Mouse (Mus musculus) megakaryocyte progenitor cell, adult 5-6 weeks (primary cell): Measurements from ENCODE around the gene Alox12b. TPM values are rescaled to one million over a fixed set of nuclear protein-coding genes. Genes with fewer than 3 reads are reported as not detected.

Experiments
- ATAC-seq: replicated peaks from 2 replicates; pipeline ENCODE4 v1.8.0; 2016; ENCODE audit warnings: mild to moderate bottlenecking, moderate TSS enrichment, inconsistent platforms; ENCODE audit not compliant: poor library complexity
- total RNA-seq, 2 experiments: library from RNA; stranded (forward) in 1 of 2; stranded (reverse) in 1 of 2; fragments of 157-497, 149-512 nt in 1 of 2; fragments of 200-1000 nt in 1 of 2; gene quantifications; 2 replicates each; pipeline versions ENCODE4 v1.2.3 to v1.2.4; 2015 to 2017

Alox12b gene
- total RNA-seq, 2 experiments from 2014 or later: not detected

GRCm38 (mm10) chr11:69171626-69172025 lies 14.8 kb downstream of the Alox12b start:
- peak; percentile 54; the same call in 1 of the 2 replicates for ATAC-seq

- no peak for ATAC-seq
Observed at GRCm38 (mm10) chr11:69172606-69173005, 15.8 kb downstream of the Alox12b start.

DNA sequence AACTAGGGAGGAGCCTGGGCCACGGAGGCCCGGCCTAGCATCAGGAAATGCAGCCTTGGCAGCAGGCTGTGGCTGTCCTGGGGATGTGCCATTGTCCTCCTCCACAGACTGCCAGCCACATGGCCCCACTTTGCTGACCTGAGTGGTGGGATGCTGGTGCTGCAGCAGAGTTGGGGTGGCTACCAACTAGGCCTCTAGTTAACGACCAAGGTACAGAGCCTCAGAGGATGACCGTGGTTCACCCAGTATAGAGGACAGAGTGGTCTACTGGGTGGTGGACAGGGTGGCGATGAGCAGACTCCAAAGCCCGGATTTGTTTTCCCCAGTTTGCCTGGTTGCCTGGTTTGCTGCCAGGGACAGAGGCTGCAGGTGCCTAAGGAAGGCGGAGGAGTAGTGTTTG lies 17.9 kb downstream of the Alox12b start:
- ATAC-seq: no peak

DNA sequence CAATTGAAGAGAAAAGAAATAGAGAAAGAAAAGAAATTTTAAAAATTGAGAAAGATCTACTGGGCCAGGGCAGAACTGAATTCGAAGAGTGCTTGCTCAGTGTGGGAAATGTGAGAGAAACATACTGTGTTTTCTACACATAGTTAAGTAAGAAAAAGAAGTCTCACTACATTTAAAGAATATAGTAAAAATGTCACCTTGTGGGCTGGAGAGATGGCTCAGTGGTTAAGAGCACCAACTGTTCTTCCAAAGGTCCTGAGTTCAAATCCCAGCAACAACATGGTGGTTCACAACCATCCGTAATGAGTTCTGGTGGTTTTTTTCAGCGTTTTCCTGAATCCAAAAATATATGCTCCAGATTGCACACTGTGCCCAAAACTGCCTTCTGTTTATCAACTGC lies 21.7 kb downstream of the Alox12b start:
- no peak for ATAC-seq

- no peak for ATAC-seq
Observed at GRCm38 (mm10) chr11:69179512-69179911, 22.7 kb downstream of the Alox12b start.

GRCm38 (mm10) chr11:69180120-69180519 lies 23.3 kb downstream of the Alox12b start:
- ATAC-seq: no peak

GRCm38 (mm10) chr11:69185031-69185430 lies 28.2 kb downstream of the Alox12b start:
- no peak for ATAC-seq

DNA sequence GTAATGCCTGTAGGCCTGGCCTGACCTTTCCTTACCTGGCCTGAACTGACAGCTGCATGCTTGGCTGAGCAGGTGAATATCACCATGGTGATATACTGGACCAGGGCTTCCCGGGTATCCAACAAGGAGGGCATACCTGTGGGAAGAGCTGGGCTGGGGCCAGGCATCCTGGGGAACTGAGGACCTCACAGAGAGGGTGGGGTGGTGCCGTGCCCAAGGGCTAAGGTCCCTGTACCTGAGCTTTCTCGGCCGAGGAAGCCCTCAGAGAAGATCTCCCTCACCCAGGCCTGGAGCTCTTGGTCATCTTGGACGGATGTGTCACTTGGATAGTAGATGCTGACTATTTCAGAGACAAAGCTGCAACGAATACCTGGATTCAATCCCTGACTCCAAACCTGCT lies 29.1 kb downstream of the Alox12b start:
- no peak for ATAC-seq

DNA sequence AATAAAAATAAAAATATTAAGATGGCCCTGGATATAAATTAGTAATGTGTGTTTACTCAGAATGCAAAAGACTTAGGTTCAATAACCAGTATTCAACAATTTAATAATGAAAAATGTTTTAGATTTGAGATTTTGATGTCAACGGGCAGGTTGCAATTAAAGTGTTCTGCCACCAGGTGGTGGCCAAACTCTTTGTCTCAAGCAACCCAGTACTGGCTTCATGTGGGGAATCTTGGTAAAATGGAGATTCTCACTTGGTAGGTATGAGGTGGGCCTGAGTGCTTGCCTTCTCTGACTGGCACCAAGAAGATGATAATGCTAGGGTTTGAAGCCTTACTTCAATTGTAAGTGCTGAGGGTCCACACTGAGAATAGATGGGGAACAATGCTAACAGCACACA lies 36.1 kb downstream of the Alox12b start:
- peak; percentile 64; the same call in 1 of the 2 replicates for ATAC-seq

DNA sequence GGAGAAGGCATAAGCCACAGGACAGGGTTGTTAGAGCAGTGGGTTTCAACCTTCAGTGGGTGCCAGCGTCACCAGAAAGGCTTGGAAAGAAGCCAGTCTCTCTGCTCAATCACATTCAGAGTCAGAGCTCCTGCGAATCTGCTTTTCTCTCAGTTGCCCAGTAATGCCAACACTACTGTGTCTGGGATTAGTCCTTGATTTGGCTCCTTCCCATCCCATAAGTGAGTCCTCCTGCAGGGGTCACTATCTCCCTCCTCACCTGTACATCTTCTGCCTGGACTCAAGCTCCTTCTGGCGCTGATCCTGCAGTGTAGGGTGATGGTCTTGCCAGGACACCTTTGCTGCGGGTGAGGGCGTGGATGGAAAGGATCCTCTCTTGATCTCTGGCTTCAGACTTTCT lies 40.0 kb downstream of the Alox12b start:
- ATAC-seq: no peak

GRCm38 (mm10) chr11:69197194-69197593 lies 40.4 kb downstream of the Alox12b start:
- ATAC-seq: no peak

DNA sequence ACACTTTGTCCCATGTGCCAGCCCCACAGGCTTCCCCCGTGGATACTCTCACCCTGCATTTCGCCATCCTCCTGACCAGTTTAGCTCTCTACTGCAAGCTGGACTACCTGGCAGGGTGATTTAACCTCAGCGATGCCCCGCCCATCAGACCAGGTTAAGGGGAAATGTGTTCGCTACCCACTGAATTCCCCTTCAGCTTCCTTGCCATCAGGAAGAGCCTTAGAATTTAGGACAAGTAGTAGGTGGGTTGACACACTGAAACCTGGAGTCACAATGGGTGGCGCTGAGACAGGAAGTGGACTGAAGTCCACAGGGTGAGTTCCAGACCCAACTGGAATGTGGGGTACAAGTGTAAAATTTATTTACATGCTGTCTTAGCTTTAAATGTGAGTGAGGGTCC lies 41.0 kb downstream of the Alox12b start, which contains the start of gene Alox8:
Gene Alox8, minus strand, starts transcription at position 101 of the 400 bp plus-strand sequence.
- no peak for ATAC-seq

DNA sequence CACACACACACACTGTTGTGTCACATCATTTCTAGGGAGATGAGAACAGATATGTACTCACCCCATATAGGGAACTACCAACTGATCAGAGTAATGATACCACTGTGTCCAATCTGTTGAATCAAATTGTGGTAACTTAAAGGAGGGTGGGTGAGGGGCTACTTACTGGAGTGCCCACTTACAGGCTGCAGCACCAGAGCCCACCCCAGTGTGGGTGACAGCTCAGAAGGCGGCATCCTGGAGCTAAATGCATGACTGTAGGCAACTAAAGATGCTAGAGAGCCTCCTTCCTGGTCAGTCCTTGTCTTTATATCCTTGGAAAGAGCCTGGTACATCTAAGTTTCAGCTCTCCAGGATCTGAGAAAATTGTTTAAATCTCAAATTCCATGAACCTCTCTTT lies 42.5 kb downstream of the Alox12b start:
- ATAC-seq: no peak

- no peak for ATAC-seq
Observed at GRCm38 (mm10) chr11:69200231-69200630, 43.4 kb downstream of the Alox12b start.

- peak; percentile 68 for ATAC-seq
Observed at GRCm38 (mm10) chr11:69202469-69203230, 45.9 kb downstream of the Alox12b start.

- no peak for ATAC-seq
Observed at GRCm38 (mm10) chr11:69211431-69211830, 54.6 kb downstream of the Alox12b start.

- ATAC-seq: no peak
Observed at GRCm38 (mm10) chr11:69217411-69217810, 60.6 kb downstream of the Alox12b start.

DNA sequence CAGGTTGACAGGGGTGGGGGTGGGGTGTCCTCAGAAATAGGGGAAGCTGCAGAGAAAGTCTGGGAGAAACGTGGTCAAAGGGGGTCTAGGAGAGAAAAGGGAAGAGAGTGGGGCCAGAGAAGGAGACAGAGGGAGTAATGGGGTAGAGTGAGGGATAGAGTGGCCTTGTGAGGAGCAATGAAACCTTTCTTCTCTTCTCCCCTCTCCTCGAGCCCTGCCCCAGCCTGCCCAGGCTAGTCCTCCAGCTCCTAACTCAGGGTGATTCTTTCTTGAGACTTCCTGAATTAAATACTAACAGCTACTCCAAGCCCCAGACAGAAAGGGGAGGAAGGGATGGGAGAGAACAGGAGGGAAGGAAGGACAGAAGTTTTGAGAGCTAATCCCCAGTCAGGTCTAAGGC lies 61.9 kb downstream of the Alox12b start:
- ATAC-seq: no peak

Other genes starting within 250 kb of the Alox12b start
- gene Odf4, start 229.9 kb upstream of the Alox12b start, total RNA-seq (2015): not detected in 2 replicates
- gene Odf4, start 229.9 kb upstream of the Alox12b start, total RNA-seq (2017): not detected in 2 replicates
- not detected in 2 replicates for gene Arhgef15, start 199.5 kb upstream of the Alox12b start, total RNA-seq (2015)
- gene Arhgef15, start 199.5 kb upstream of the Alox12b start, total RNA-seq (2017): 0.04 and 0.98 TPM in 2 replicates
- gene Slc25a35, start 188.9 kb upstream of the Alox12b start, total RNA-seq (2015): 2.2 and 2.8 TPM in 2 replicates
- gene Slc25a35, start 188.9 kb upstream of the Alox12b start, total RNA-seq (2017): 0.30 and 0.75 TPM in 2 replicates
- 91.0 and 123 TPM in 2 replicates for gene Rangrf, start 181.8 kb upstream of the Alox12b start, total RNA-seq (2015)
- gene Rangrf, start 181.8 kb upstream of the Alox12b start, total RNA-seq (2017): 46.3 and 54.1 TPM in 2 replicates
- gene Pfas, start 148.5 kb upstream of the Alox12b start, total RNA-seq (2015): 24.8 and 31.3 TPM in 2 replicates
- gene Pfas, start 148.5 kb upstream of the Alox12b start, total RNA-seq (2017): 34.9 and 48.8 TPM in 2 replicates
- 27.8 and 33.7 TPM in 2 replicates for gene Ctc1, start 141.1 kb upstream of the Alox12b start, total RNA-seq (2015)
- 21.2 and 27.2 TPM in 2 replicates for gene Ctc1, start 141.1 kb upstream of the Alox12b start, total RNA-seq (2017)
- 100 and 103 TPM in 2 replicates for gene Aurkb, start 111.3 kb upstream of the Alox12b start, total RNA-seq (2015)
- 103 and 128 TPM in 2 replicates for gene Aurkb, start 111.3 kb upstream of the Alox12b start, total RNA-seq (2017)
- 6.2 and 7.6 TPM in 2 replicates for gene Borcs6, start 97.3 kb upstream of the Alox12b start, total RNA-seq (2015)
- gene Borcs6, start 97.3 kb upstream of the Alox12b start, total RNA-seq (2017): 6.6 and 6.7 TPM in 2 replicates
- 18.6 and 23.4 TPM in 2 replicates for gene Tmem107, start 86.2 kb upstream of the Alox12b start, total RNA-seq (2015)
- gene Tmem107, start 86.2 kb upstream of the Alox12b start, total RNA-seq (2017): 23.9 and 40.6 TPM in 2 replicates
- 36.6 and 41.2 TPM in 2 replicates for gene Vamp2, start 68.5 kb upstream of the Alox12b start, total RNA-seq (2015)
- 8.2 and 12.8 TPM in 2 replicates for gene Vamp2, start 68.5 kb upstream of the Alox12b start, total RNA-seq (2017)
- gene Per1, start 61.8 kb upstream of the Alox12b start, total RNA-seq (2015): 8.3 and 8.8 TPM in 2 replicates
- 4.0 and 4.8 TPM in 2 replicates for gene Per1, start 61.8 kb upstream of the Alox12b start, total RNA-seq (2017)
- not detected in 2 replicates for gene Hes7, start 36.6 kb upstream of the Alox12b start, total RNA-seq (2015)
- not detected in 2 replicates for gene Hes7, start 36.6 kb upstream of the Alox12b start, total RNA-seq (2017)
- gene 9130213A22Rik, start 34.4 kb upstream of the Alox12b start, total RNA-seq (2015): not detected in 2 replicates
- gene 9130213A22Rik, start 34.4 kb upstream of the Alox12b start, total RNA-seq (2017): not detected in 2 replicates
- gene Aloxe3, start 31.1 kb upstream of the Alox12b start, total RNA-seq (2015): not detected in 2 replicates
- not detected in 2 replicates for gene Aloxe3, start 31.1 kb upstream of the Alox12b start, total RNA-seq (2017)
- gene Alox8, start 40.9 kb downstream of the Alox12b start, total RNA-seq (2015): 0.07 TPM in 1 of 2 replicates, not detected in the other
- 0.44 TPM in 1 of 2 replicates, not detected in the other for gene Alox8, start 40.9 kb downstream of the Alox12b start, total RNA-seq (2017)
- 0.10 TPM in 1 of 2 replicates, not detected in the other for gene Gucy2e, start 80.0 kb downstream of the Alox12b start, total RNA-seq (2015)
- gene Gucy2e, start 80.0 kb downstream of the Alox12b start, total RNA-seq (2017): 0.03 TPM in 1 of 2 replicates, not detected in the other
- gene Cntrob, start 166.8 kb downstream of the Alox12b start, total RNA-seq (2015): 30.5 and 49.5 TPM in 2 replicates
- 26.9 and 29.8 TPM in 2 replicates for gene Cntrob, start 166.8 kb downstream of the Alox12b start, total RNA-seq (2017)
- 117 and 136 TPM in 2 replicates for gene Trappc1, start 167.0 kb downstream of the Alox12b start, total RNA-seq (2015)
- gene Trappc1, start 167.0 kb downstream of the Alox12b start, total RNA-seq (2017): 87.2 and 103 TPM in 2 replicates
- gene Kcnab3, start 169.3 kb downstream of the Alox12b start, total RNA-seq (2015): 0.07 and 0.34 TPM in 2 replicates
- gene Kcnab3, start 169.3 kb downstream of the Alox12b start, total RNA-seq (2017): 0.14 TPM in 1 of 2 replicates, not detected in the other
- gene Rnf227, start 183.5 kb downstream of the Alox12b start, total RNA-seq (2015): 4.3 and 6.2 TPM in 2 replicates
- gene Rnf227, start 183.5 kb downstream of the Alox12b start, total RNA-seq (2017): 5.1 and 7.1 TPM in 2 replicates
- 17.0 and 22.4 TPM in 2 replicates for gene Chd3, start 212.4 kb downstream of the Alox12b start, total RNA-seq (2015)
- 19.9 and 38.2 TPM in 2 replicates for gene Chd3, start 212.4 kb downstream of the Alox12b start, total RNA-seq (2017)
- gene Naa38, start 238.5 kb downstream of the Alox12b start, total RNA-seq (2015): 114 and 125 TPM in 2 replicates
- gene Naa38, start 238.5 kb downstream of the Alox12b start, total RNA-seq (2017): 146 and 205 TPM in 2 replicates
- 15.4 and 16.6 TPM in 2 replicates for gene Cyb5d1, start 238.6 kb downstream of the Alox12b start, total RNA-seq (2015)
- gene Cyb5d1, start 238.6 kb downstream of the Alox12b start, total RNA-seq (2017): 34.2 and 50.3 TPM in 2 replicates
- gene Tmem88, start 241.2 kb downstream of the Alox12b start, total RNA-seq (2015): 0.07 and 0.42 TPM in 2 replicates
- 0.12 TPM in 1 of 2 replicates, not detected in the other for gene Tmem88, start 241.2 kb downstream of the Alox12b start, total RNA-seq (2017)